Mouse (Mus musculus): ENCODE results near the gene Csf1.

GRCm38 (mm10) chr3:107742071-107742710 lies 18.1 kb downstream of the Csf1 start:
- TF ChIP-seq CHD1 (IDR thresholded peaks at IDR 0.05; ENCODE audit: low read depth, low read length) (no peak), CTCF (IDR thresholded peaks at IDR 0.05 in 2 of 3, conservative IDR thresholded peaks at IDR 0.05 in 1 of 3; ENCODE audit: control insufficient read depth in 1 of 3, insufficient read depth in 1 of 3, low read depth in 2 of 3, low read length in 3 of 3, poor library complexity in 1 of 3, severe bottlenecking in 1 of 3) (no peak), POLR2AphosphoS5 (IDR thresholded peaks at IDR 0.05; ENCODE audit: borderline replicate concordance, low read depth, low read length) (no peak), TAL1 (IDR thresholded peaks at IDR 0.05; ENCODE audit: low read length) (no peak), HCFC1 (IDR thresholded peaks at IDR 0.05; ENCODE audit: low read depth, low read length) (no peak), POLR2A (IDR thresholded peaks at IDR 0.05; ENCODE audit: control insufficient read depth in 1 of 2, insufficient read depth in 1 of 2, low read depth in 1 of 2, low read length in 2 of 2, poor library complexity in 1 of 2) (no peak), MAFK (IDR thresholded peaks at IDR 0.05; ENCODE audit: borderline replicate concordance, low read depth, low read length) (no peak), EP300 (IDR thresholded peaks at IDR 0.05; ENCODE audit: low read depth in 1 of 2, low read length in 2 of 2) (no peak), MEF2A (IDR thresholded peaks at IDR 0.05; ENCODE audit: extremely low read depth, insufficient replicate concordance, low read depth, low read length, poor library complexity, severe bottlenecking) (no peak), ZMIZ1 (IDR thresholded peaks at IDR 0.05; ENCODE audit: low read depth, low read length) (no peak), E2F4 (IDR thresholded peaks at IDR 0.05; ENCODE audit: borderline replicate concordance, low read depth, low read length) (no peak), RCOR1 (IDR thresholded peaks at IDR 0.05; ENCODE audit: low read depth, low read length) (no peak), SIN3A (IDR thresholded peaks at IDR 0.05; ENCODE audit: low read length) (no peak), GATA1 (IDR thresholded peaks at IDR 0.05; ENCODE audit: low read depth, low read length) (no peak)

Data from MEL (cell line).